Mouse (Mus musculus) neural tube, embryonic 14.5 days (tissue): ENCODE data around the gene Ets1. TPM values are rescaled to one million over a fixed set of nuclear protein-coding genes. Genes with fewer than 3 reads are reported as not detected.

Experiments used
- ATAC-seq: fragments of 200-750 bp; cut with Nextera tagmentation; 2 replicates; pipeline ENCODE4 v1.8.0; 2017; ENCODE audit warnings: low read depth, mild to moderate bottlenecking, moderate TSS enrichment, moderate library complexity
- H3K27ac ChIP-seq: fragments of 300-500 bp; sonication (generic); 2 replicates; pipeline ENCODE4 v1.5.1; 2014; ENCODE audit warnings: low read depth, mild to moderate bottlenecking, control low read depth, low read length, moderate library complexity, mixed read lengths
- H3K27me3 ChIP-seq: fragments of 300-500 bp; sonication (generic); 2 replicates; pipeline ENCODE4 v1.6.1; 2014; ENCODE audit warnings: low read length; ENCODE audit not compliant: control insufficient read depth, insufficient read depth
- H3K36me3 ChIP-seq: fragments of 300-500 bp; sonication (generic); 2 replicates; pipeline ENCODE4 v1.6.1; 2014; ENCODE audit warnings: low read length, mixed read lengths; ENCODE audit not compliant: control insufficient read depth, insufficient read depth
- H3K4me1 ChIP-seq: fragments of 300-500 bp; sonication (generic); 2 replicates; pipeline ENCODE4 v1.6.1; 2014; ENCODE audit warnings: low read length; ENCODE audit not compliant: control insufficient read depth, insufficient read depth
- H3K4me2 ChIP-seq: fragments of 300-500 bp; sonication (generic); 2 replicates; pipeline ENCODE4 v1.6.1; 2014; ENCODE audit warnings: mild to moderate bottlenecking, low read depth, low read length, control low read depth
- H3K4me3 ChIP-seq: fragments of 300-500 bp; sonication (generic); 2 replicates; pipeline ENCODE4 v1.5.1; 2014; ENCODE audit warnings: low read depth, low read length, control low read depth, mixed read lengths
- H3K9ac ChIP-seq: fragments of 300-500 bp; sonication (generic); replicated peaks from 2 replicates; pipeline ENCODE4 v1.6.1; 2014; ENCODE audit warnings: low read depth, mild to moderate bottlenecking, control low read depth, low read length, mixed read lengths
- H3K9me3 ChIP-seq: fragments of 300-500 bp; sonication (generic); 2 replicates; pipeline ENCODE4 v1.6.1; 2016; ENCODE audit warnings: low read length; ENCODE audit not compliant: control insufficient read depth
- WGBS: fragments of 180-500 bp; shearing (Covaris S2); extraction: QIAGEN DNeasy Blood & Tissue Kit; methylation state at CpG from one replicate; pipeline ENCODE4 v1.1.7; 2014; 5-methylcytosine and 5-hydroxymethylcytosine counted together
- polyA plus RNA-seq: library from polyadenylated mRNA; unstranded; fragments of >200 nt; fragmentation: Nextera tagmentation; extraction: Ambion mirVana; gene quantifications from 2 replicates; pipeline ENCODE4 v1.2.1, GENCODE M21; 2014

Ets1 gene
- polyA plus RNA-seq, 1 experiment from 2014 or later: 11.6 TPM

DNA sequence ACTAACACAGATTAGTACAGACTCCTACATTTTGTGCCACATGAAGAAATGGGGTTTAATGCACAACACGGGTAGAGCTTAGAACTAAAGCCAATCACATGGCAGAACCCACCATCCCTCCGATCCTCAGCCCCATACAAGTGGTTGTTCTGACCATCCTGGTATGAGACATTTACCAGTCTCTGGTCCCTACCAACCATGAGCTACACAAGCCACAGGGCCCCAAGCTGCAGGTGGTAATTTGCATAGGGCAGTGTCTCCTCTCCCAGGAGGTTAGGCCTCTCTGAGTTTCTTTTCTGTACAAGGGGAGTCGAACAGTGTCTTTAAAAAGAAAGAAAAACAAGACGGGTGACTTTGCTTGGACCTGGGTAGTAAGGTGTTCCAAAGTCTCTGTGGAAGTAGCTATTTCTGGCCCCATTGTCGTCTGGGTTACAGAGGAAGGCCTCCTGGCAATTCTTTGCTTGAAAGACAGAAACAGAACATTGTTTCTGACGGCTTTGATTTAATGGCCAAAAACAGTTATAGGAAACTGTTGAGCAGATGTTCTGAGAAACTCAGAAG, 23.1 kb upstream of the Ets1 start:
- no peaks in the 10 kb centered on the region for H3K9me3 ChIP-seq
- 65% methylated on average over 6 of the region's 6 CpGs for WGBS
- H3K27me3 ChIP-seq: no peaks in the 10 kb centered on the region
- no peak for ATAC-seq
- H3K4me3 ChIP-seq: no peak overlapping the region
- H3K27ac ChIP-seq: no peak overlapping the region
- H3K9ac ChIP-seq: no peak overlapping the region
- H3K4me1 ChIP-seq: no peaks in the 10 kb centered on the region
- H3K36me3 ChIP-seq: no peaks in the 10 kb centered on the region
- no peak overlapping the region for H3K4me2 ChIP-seq

DNA sequence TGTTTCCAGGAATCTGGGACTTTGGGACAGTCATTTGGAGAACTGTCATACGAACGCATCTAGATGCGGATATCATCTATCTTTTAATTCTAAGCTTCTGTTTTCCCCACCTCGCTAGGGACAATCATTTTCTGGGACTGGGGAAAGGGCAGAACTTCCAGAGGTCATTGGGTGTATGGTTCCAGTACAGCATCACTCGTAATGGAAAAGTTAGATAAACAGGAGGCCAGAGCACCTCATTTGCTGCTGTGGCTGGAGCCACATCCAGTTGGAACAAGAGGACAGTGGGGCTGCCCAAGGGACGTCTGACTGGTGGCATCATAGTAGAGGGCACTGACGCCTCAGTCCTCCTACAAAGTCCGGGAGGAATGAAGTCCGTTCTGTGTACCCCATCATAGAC, 21.8 kb upstream of the Ets1 start:
- ATAC-seq: no peak
- WGBS: 91% methylated on average over 9 of the region's 9 CpGs

DNA sequence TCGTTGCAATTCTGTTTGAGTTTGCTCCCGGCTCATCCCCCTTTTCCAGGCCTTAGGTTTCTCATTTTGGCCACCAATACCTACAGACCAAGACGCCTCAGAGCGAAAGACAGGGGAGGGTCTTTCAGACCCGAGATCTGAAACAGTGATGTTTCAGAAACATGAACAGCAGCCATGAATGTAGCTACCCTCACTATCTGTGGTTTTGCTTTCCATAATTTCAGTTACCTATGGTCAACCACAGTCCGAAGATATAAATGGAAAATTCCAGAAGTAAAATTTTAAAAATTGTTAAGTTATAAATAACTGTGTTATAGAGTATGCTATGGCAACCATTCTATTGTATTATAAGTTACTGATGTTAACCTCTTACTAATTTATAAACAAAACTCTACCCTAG, 20.6 kb upstream of the Ets1 start:
- H3K9ac ChIP-seq: no peak overlapping the region
- no peak overlapping the region for H3K27ac ChIP-seq
- H3K4me2 ChIP-seq: no peak overlapping the region
- H3K36me3 ChIP-seq: no peaks in the 10 kb centered on the region
- ATAC-seq: no peak
- no peaks in the 10 kb centered on the region for H3K27me3 ChIP-seq
- WGBS: 92% methylated on average over 6 of the region's 6 CpGs
- H3K9me3 ChIP-seq: no peaks in the 10 kb centered on the region
- no peak overlapping the region for H3K4me3 ChIP-seq
- H3K4me1 ChIP-seq: no peaks in the 10 kb centered on the region

More for the DNA sequence above, 21.8 kb upstream of the Ets1 start:
- Histone ChIP-seq H3K9ac (no peak overlapping the region), H3K4me3 (no peak overlapping the region), H3K27ac (no peak overlapping the region), H3K27me3 (no peaks in the 10 kb centered on the region), H3K36me3 (no peaks in the 10 kb centered on the region), H3K4me2 (no peak overlapping the region), H3K9me3 (no peaks in the 10 kb centered on the region), H3K4me1 (no peaks in the 10 kb centered on the region)

DNA sequence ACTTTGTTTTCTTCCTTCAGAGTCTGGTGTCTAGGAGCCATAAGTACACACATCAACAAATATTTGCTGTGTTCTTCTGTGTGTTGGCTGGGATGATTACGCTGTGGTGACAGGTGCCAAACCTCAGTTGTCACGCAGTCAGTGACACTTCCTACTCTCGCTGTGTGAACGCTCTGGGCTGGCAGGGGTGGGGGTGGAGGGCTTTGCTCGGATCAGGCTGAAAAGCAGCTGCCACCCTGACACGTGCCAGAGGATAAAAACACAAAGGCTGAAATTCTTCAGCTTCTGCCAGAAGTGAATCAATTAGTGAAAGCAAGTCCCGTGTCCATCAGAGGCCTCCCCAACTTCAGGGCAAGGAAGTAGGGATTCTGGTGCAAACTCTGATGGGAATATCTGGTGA, 20.0 kb upstream of the Ets1 start:
- Histone ChIP-seq H3K27ac (no peak overlapping the region), H3K9ac (no peak overlapping the region), H3K9me3 (no peaks in the 10 kb centered on the region), H3K36me3 (no peaks in the 10 kb centered on the region), H3K4me2 (no peak overlapping the region), H3K4me1 (no peaks in the 10 kb centered on the region), H3K4me3 (no peak overlapping the region), H3K27me3 (no peaks in the 10 kb centered on the region)
- WGBS: 30% methylated on average over 7 of the region's 7 CpGs
- no peak for ATAC-seq

DNA sequence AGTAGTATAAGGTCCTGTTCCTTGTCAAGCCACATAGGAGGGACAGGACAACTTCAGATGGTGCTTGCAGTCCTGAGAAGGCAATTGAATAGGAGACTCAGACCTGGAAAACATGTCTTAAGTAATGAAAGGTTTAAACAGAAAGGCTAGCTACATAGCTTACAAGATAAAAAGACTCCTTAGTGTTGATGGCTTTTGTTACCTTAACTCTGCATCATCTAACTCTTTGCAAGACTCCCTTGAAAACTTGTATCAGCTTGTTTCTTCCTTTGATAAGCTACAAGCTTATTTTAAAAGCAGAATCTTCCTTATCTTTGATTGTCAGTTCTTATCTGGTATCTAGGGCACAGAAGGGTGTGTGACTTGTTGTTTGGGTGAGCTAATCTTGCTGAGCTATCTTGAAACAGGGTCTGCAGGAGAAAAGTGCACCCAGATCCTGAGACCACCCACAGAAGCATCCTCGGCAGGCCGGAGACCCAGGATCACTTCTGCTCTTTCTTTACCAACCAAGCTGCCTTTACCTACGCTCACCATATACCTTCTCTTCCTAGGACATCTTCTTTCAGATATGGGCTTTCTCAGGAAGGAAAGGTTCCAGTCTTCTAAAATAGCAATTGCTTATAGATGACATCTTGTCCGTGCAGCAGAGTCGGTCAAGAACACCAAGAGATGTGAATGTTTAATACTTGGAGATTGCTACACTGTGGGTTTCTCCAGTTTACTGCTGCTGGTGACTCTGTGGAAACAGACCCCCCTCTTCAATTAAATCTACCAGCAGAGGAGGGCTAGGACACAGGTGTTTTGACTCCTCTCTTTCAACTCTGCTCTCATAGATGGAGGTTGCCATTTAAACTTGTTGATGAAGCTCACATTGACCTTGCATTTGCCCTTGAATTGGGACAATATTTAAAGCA, 19.2 kb upstream of the Ets1 start:
- Histone ChIP-seq H3K9me3 (no peaks in the 10 kb centered on the region), H3K4me3 (no peak overlapping the region), H3K4me1 (no peaks in the 10 kb centered on the region), H3K4me2 (no peak overlapping the region), H3K27ac (no peak overlapping the region), H3K36me3 (no peaks in the 10 kb centered on the region), H3K9ac (no peak overlapping the region), H3K27me3 (no peaks in the 10 kb centered on the region)
- ATAC-seq: no peak
- 94% methylated on average over 5 of the region's 5 CpGs for WGBS

DNA sequence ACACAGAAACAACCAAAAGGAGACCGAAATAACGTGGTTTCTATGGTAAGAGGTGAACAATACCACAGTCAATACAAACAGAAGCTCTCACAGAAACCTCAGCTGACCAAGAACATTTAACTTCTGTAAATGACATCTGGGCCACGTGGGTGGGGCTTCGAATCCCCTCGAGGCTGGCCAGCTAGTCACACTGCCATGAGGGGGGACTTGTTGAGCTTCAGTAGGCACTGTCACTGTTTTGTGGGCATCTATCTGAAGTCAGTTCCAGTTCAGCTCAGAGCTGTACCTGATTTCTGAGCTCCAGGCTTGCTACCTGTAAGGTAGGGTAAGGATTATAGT, 18.6 kb upstream of the Ets1 start:
- WGBS: 70% methylated on average over 5 of the region's 5 CpGs
- H3K9me3 ChIP-seq: no peaks in the 10 kb centered on the region
- no peak for ATAC-seq
- no peak overlapping the region for H3K27ac ChIP-seq
- H3K36me3 ChIP-seq: no peaks in the 10 kb centered on the region
- no peak overlapping the region for H3K9ac ChIP-seq
- H3K4me3 ChIP-seq: no peak overlapping the region
- H3K27me3 ChIP-seq: no peaks in the 10 kb centered on the region
- no peak overlapping the region for H3K4me2 ChIP-seq
- no peaks in the 10 kb centered on the region for H3K4me1 ChIP-seq

DNA sequence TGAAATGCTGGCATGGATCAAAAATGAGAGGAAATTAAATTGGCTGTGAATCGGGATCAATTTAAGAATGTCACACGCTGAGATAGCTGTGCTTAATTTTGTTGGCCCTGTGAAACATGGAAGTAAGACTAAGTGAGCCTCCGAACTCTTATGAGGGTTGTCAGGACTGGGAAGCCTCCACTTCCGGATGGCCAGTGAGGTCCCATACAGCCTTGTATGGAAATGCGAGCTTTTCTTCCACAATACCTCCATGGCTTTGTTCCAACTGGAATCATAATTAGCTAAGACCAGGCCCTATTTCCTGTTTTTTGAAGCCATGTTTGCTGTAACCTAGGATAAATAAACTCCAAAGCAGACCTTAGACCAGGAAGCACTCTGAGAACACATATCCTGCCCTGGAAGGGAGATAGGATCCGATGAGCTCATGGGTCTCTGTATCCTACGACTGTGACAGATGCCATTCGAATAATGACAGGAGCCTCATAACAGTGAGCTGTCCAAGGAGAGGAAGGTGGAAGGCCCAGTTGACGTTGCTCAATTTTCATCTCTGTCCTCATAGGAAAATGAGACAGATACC, 17.4 kb upstream of the Ets1 start:
- no peak for ATAC-seq
- H3K9ac ChIP-seq: no peak overlapping the region
- H3K27ac ChIP-seq: no peak overlapping the region
- no peaks in the 10 kb centered on the region for H3K36me3 ChIP-seq
- H3K4me3 ChIP-seq: no peak overlapping the region
- 87% methylated on average over 9 of the region's 9 CpGs for WGBS
- no peaks in the 10 kb centered on the region for H3K27me3 ChIP-seq
- no peaks in the 10 kb centered on the region for H3K9me3 ChIP-seq
- H3K4me1 ChIP-seq: no peaks in the 10 kb centered on the region
- no peak overlapping the region for H3K4me2 ChIP-seq

DNA sequence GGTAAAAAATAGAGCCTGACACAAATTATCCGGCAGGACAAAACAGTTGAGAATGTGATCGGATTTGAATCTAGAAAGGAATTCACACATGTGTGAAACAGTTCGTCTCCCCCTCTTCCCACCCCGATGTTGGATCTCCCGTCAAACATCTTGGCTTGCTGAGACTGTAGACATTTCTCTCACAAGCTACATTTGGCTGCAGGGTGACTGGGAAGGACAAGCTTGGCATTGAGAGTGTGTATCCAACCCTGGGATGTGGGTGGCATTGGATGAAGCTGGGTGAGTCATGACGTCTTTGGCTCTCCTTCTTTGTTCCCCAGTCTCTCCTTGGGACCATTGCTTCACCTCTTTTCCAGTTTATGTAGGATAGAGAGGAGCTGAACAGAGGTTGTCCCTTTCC, 16.4 kb upstream of the Ets1 start:
- H3K27ac ChIP-seq: no peak overlapping the region
- ATAC-seq: no peak
- no peak overlapping the region for H3K4me2 ChIP-seq
- 91% methylated on average over 6 of the region's 6 CpGs for WGBS
- H3K9me3 ChIP-seq: no peaks in the 10 kb centered on the region
- H3K4me1 ChIP-seq: no peaks in the 10 kb centered on the region
- H3K27me3 ChIP-seq: no peaks in the 10 kb centered on the region
- no peak overlapping the region for H3K4me3 ChIP-seq
- H3K36me3 ChIP-seq: no peaks in the 10 kb centered on the region
- no peak overlapping the region for H3K9ac ChIP-seq

DNA sequence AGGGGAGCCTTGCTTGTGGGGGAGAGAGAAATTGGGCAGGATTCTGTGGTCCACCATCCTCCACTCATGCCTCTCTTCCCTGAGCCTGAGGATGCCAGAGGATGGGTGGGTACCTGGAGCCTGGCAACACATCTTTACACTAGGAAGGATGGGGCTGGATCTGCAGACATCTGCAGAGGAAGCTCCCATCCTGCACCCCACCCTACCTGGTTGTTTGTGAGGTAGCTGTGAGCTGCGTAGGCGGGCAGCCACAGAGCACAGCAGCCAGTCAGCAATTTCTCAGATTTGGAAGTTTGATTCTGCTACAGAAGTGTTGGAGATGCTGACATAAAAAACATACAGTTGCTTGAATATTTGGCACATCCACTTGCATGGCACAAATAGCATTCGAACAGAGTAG, 15.6 kb upstream of the Ets1 start:
- 97% methylated on average over 3 of the region's 3 CpGs for WGBS
- no peaks in the 10 kb centered on the region for H3K4me1 ChIP-seq
- H3K27ac ChIP-seq: no peak overlapping the region
- H3K4me2 ChIP-seq: no peak overlapping the region
- H3K9ac ChIP-seq: no peak overlapping the region
- H3K4me3 ChIP-seq: no peak overlapping the region
- no peaks in the 10 kb centered on the region for H3K36me3 ChIP-seq
- no peaks in the 10 kb centered on the region for H3K9me3 ChIP-seq
- H3K27me3 ChIP-seq: no peaks in the 10 kb centered on the region
- no peak for ATAC-seq
